Mouse (Mus musculus) T-helper 1 cell (primary cell): Measurements from ENCODE around the gene Fam171a1.
"Not testable (repeated sequence)": the region's sequence is repeated elsewhere in the genome, so short reads cannot be mapped to it uniquely, and the experiment has no call there.

ENCODE experiments used
- in situ Hi-C: fragments of 300-600 bp; cut with MboI, MseI; formaldehyde crosslinking; loops from one replicate; pipeline ENCODE4 v1.15.1; 2025; ENCODE audit warnings: high pct_unique_total_duplicates

Fam171a1 gene

DNA sequence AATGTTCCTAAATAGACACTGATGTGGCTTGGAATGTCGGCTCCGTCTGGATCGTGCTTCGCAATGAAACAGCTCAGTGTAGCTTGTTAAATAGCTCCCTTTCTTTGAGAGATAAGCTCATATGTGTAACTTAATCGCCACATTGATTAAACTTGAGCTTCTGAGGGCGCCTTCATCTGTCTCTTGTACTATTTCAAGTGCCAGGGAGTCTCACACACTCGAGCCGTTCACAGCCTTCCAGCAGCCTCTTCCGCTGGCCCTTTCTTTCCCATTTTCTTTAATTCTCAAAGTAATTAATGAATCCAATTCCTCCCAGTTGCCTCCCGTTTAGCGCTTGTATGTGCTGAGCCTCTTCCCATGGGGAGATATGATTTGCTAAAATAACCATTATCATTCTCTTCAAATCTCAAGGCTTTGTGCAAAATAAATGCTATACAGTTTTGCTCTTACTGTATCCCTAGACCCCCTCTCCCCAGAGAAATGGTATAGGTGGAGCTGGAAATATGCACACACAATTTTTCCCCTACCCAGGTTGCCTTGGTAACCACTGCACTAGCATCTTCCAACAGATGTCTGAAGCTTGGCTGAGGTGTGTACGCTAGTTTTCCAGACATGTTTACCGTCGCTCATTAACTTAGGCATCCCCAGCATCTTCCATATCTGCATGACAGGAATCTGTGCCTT lies 54.8 kb downstream of the Fam171a1 start:
- in situ Hi-C loops, result no loop called here

DNA sequence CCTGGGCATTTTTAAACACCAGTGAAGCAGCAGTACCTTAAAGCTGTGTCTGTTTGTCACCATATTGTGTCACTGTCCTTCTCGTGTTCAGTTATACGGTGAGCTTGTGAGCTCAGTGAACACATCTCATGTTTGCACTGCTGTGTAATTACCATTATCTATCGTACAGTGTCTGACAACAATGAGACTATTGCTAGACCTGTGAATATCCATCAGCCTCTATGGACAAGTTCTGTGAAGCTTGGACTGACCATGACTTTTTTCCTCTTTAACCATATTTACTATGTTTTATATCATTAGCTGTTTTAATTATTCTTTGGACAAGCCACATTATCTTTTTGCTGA lies 55.4 kb downstream of the Fam171a1 start:
- in situ Hi-C loops, result no loop called here

DNA sequence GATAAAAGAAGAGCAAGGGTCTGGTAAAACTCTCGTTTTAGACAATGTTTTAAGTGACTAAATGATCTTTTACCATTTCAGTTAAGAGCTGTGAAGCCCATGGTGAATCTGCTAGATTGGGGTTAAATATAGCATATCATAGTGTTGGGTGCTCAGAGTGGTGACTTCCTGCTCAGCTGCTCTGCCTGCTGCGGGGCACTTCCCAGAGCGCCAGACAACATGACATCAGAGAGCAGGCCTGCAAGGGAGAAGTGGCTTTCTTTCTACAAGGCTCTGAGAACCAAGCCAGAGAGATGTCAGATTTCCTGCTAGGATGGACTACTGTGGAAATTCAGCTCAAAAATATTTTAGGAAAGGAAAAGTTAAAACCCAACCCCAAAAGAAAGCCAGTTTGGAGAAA lies 57.8 kb downstream of the Fam171a1 start:
- in situ Hi-C loops, result no loop called here

DNA sequence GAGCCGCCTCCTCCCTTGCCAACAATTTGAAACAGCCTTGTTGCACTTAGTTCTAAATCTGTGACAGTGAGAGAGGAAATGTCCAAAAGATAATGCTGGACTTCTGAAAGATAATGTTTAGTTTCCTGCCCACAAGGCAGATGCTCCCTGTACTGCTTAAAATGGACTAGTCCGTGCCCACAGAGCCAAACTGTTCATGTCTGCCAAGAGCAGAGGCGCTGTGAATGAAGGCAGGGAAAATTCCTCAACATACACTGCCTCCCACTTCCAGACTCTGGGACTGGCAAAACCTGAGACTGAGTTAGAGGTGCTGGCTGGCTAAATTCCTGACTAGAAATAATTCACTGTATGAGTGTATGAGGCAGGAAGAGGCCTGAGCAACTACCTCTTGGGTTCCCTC lies 58.6 kb downstream of the Fam171a1 start:
- in situ Hi-C loops, result no loop called here

DNA sequence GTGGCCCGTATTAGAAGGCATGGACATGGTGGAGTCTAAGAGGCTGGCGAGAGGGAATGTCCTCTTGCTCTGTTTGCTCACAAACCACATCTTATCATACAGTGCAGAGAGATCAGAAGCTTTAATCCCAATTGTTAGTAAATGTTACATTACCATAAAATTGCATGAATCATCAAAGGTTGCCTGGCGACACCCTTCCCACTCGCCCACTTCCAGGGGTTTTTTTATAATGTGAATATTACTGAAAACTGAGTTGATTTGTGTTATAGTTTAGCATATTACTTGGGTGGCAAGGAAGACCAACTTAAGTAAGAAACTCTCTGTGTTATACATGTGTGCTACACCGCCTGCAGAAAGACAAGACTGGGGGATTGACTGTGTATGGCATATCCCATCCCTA lies 60.9 kb downstream of the Fam171a1 start:
- in situ Hi-C loops, result no loop called here

DNA sequence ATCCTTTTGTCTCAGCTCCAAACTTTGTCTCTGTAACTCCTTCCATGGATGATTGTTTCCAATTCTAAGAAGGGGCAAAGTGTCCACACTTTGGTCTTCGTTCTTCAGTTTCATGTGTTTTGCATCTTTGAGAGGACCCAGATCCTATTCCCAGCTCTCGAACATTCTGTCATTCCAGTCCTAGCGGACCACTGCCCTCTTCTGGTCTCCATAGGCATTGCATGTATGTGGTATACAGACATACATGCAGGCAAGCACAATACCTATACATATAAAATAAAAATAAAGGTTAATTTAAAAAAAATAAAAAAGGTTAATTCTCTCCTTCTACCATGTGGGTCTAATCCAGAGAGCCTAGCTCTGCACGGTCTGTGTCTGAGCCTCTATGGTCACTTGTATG lies 62.0 kb downstream of the Fam171a1 start:
- in situ Hi-C loops, result not testable (repeated sequence)

DNA sequence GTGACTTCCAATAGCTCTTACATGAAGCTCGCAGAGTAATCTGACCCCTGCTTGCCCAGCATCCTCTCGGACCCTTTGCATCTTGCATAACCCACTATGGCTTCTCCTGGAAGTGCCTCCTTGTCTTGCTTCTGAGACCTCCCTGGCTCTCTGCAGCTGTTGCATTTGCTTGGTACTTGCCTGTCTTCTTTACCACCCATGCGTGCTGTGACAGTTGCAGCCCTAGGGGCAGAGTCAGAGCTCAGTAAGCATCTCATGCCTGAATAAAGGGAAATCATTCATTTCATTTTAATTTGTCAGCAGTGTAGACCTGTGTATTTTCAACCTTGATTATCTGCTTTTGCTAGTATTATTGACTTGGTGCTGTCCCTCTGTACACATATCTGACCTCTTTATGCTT lies 62.7 kb downstream of the Fam171a1 start:
- in situ Hi-C loops, result no loop called here

DNA sequence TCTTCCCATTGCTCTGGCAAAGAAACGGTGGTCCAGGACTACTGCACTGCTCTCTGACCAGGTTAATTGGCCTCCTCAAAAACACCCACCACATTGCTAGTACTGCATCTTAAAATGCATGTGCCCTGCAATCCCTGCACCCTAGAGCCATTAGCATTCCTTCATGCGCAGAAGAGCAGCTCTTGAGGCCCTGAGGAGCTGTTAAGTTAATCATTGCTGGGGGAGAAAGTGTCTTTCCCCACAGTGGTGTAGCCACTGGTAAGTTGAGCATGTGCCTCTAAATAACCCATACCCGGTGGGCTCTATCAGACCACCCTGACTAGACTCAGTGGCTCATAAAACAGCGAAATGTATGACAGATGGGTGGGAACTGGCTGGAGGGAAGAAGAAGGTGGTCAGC lies 66.5 kb downstream of the Fam171a1 start:
- in situ Hi-C loops, result no loop called here

DNA sequence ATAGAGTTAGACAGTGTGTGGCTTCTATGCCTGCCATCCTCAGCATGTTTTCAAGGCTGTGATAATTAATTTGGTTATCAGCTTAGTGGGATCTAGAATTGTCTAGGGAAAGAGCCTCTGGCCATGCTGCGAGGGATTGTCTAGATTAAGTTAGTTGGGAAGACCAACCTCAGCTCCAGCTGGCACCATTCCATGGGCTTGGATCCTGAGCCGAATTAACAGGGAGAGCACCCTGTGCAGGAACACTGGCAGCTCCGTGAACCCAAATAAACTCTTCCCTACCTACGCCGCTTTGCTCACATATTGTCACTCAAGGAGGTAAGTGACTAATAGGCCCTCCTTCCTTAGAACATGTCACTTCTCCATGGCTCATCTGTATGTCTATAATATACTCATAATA lies 69.6 kb downstream of the Fam171a1 start:
- in situ Hi-C loops, result no loop called here

DNA sequence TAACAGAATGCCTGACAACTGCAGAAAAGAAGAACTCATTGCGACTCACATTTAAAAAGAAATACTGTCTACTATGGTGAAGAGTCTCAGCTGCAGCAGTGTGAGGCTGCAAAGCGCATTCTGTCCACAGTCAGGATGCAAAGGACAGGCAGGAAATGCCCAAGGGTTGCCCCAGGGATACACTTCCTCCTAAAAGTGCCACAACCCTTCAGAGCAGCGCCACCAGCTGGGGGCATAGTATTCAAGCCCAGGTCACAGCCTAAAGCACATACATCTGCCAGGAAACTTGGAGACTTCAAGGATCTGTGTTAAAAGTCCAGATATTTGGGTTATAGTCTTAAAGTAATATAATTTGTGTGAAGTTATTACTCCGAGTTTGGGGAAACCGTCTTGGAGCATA lies 71.3 kb downstream of the Fam171a1 start:
- in situ Hi-C loops, result no loop called here

DNA sequence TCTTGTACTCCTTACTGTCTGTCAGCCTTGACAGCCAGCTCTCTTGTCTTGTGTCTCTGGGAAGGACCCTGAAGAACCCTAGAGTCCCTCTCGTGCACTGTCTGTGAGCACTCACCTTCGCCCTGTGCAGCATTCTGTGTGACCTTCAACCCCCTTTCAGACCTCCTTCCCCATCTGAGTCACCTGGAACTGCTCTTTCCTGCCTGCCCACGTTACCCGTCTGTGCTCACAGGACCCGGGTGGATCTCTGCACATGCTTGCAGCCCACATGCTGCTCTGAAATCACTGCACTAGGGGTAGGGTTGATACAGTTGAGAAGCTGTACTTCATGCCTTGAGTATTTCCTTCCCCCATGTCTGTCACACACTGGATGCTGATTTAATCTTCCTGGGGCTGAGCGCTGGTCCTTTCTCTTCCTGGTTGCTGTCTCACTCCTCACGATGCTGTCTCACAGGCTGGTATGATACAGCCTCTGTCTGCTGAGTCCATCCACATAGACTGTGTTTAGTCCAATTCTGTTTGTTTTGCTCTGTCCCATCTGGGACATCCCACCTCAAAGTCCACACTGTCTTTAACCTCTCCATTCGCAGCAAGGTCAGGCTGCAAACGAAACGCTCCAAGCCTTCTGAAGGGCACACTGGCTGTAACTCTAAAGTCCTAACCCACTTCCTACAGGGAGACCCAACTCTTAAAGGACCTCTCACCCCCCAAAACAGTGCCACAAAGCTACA lies 74.9 kb downstream of the Fam171a1 start:
- in situ Hi-C loops, result no loop called here

DNA sequence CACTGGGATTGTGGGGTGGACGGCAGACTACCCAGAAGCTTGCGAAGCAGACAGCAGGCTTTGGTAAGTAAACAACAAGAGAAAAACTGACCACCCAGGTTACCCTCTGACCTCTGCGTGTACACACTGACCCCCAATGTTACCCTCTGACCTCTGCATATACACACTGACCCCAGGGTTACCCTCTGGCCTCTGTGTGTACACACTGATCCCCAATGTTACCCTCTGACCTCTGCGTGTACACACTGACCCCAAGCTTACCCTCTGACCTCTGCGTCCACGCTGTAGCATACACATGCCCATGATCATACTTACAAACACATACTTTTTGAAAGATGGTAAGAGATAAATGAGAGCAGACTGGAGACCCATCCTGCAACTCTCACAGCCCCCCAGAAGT lies 77.1 kb downstream of the Fam171a1 start:
- in situ Hi-C loops, result no loop called here

DNA sequence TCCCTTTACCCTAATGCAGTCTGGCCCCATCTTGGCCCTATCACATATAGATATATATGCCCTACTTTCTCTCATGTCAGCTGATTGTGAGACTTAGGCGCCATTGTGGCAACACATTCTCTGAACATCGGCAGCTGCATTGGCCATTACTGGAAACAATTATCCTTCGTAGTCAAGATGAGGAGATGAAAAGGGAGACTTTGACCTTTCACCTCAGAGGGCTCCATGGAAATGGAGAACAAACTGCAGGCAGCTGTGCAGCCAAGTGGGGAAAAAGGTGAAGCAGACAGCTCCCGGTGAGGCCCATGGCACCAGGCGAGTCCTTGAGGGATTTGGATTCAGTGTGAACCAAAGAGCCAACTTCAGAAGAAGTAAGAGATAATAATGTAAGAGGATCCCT lies 81.5 kb downstream of the Fam171a1 start:
- in situ Hi-C loops, result no loop called here

DNA sequence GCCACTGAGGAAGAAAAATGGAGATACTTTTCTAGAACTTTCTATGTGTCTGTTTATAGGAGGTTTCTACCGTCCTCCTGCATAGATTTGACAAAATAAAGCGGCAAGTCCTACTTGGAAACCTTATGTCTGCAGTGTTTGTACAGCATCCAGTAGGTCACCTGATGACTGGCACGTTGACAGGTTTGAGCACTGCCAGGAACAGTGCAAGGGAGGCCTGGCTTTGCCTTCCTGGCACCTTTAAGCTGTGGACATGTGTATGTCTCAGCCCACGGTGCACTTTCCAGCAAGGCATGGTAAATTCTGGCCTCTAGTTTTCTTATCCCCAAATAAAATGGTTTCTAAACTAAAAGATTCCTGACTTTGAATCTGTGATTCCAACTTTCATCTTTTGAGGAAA lies 86.4 kb downstream of the Fam171a1 start:
- in situ Hi-C loops, result no loop called here

DNA sequence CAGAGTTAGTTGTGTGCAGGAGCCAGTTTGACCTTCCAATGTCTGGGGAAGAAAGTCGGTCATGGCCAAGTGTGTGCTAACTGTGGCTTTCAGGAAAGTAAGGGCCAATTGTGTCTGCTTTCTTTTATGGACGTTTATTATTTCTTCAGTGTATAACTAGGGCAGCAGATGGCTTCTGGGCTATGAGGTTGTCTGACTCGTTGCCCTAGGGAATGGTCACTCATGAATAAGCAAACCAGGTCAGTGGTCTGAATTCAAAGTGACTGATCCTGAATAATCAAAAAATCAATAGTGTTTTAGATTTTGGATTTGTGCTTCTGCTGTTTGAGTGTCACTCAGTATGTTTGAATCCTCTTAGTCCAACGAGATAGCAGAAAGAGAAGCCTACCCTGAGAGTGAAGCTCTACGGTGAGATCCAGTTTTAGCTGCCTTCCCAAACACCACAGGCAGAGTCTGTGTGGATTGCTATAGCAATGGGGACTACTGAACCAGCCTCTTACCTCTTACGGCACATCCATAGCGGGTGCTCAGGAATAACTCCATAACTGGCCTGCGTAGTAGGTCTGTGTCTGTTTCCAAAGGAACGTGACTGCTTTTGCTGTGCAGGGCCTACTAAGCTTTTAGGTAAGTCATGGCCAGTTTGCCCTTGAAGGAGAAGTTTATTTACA lies 93.1 kb downstream of the Fam171a1 start:
- in situ Hi-C loops, result no loop called here

DNA sequence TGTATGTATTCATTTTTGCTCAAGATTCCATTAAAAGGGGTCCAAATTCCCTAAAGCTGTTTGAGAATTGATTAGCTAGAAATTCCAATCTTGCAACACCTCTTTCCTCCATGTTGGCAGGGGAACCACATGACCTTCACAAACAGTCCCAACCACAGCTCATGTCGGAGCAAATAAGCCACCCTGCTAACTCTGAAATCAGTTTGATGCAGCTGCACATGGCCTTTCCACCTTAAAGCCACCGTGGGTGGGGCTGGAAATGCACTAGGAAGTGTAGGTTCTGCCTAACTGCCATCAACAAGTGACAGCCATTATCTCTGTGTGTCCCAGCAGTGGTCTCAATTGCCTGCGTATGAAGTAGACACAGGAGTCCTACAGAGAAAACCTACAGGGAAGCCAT lies 101.5 kb downstream of the Fam171a1 start:
- in situ Hi-C loops, result no loop called here

DNA sequence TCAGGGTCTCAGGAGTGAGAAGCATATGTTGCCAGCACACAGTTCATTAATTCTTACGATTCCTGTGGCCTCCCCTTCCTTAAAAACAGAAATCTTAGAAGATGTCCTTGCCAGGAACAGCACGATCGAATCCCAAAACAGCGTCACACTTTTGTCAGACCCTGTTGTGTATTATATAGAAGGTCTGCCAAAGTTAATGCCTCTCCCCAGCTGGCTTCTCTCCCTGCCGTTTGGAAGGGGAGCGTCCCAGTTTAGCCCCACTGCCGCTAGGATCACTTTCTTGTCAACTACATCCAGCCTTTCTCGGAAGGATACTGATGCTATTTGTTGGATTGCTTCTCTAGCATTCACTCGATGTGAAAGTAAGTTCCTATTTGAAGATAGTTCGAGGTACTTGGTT lies 102.6 kb downstream of the Fam171a1 start:
- in situ Hi-C loops, result no loop called here

DNA sequence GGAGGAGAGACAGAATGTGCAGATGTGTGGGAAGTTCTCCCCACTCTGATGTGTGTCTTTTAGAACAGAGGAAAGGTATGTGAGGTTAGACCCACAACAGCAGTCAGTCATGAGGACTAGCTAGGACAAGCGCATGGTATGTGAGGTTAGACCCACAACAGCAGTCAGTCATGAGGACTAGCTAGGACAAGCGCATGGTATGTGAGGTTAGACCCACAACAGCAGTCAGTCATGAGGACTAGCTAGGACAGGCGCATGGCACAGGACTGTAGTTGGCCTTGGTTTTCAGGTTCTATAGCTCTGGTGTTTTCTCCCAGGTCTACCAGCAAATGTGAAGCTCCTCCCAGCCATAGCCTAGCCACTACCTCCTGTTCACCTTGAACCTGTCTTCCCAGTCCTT lies 103.6 kb downstream of the Fam171a1 start:
- in situ Hi-C loops, result not testable (repeated sequence)

DNA sequence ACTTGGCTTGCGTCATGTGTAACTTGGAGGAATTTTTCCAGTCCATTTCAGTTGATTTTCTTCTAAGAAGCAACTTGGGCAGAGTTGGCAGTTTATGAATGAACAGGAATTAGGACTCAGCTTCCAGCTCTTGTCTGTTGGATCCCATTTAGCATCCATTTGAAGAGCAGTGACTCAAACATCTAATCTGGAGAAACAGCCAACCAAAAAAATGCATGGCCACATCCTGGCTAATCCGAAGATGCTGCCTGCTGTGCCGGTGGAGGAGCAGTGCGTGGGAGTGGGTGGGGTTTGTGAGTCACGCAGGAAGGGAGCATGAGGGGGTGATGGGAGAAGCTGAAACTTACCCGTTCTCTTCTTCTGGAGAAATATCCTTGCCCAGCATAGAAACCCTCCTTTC lies 104.2 kb downstream of the Fam171a1 start:
- in situ Hi-C loops, result no loop called here

DNA sequence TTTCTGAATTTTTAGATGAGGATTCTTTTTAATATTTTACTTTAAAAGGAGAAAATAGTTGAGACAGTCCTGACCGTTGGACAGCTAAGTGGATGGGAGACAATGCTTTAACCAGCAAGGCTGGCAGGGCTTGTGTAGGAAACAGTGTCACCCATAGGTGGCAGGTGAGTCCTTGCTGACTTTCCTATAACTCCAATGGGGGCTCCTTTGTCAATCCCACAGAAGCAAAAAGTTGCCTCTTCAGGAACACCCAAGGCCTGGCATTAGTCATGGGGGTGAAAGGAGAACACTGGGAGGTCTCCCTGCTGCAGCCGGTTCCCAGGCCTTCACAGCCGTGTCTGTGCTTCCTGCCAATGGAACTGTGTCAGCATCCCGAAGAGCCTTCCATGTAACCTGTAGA lies 114.5 kb downstream of the Fam171a1 start:
- in situ Hi-C loops, result loop anchor here (10.0 to 25.0 kb wide), 2 partner anchors 94 to 1459 kb away; no protein-coding TSS in a partner anchor

DNA sequence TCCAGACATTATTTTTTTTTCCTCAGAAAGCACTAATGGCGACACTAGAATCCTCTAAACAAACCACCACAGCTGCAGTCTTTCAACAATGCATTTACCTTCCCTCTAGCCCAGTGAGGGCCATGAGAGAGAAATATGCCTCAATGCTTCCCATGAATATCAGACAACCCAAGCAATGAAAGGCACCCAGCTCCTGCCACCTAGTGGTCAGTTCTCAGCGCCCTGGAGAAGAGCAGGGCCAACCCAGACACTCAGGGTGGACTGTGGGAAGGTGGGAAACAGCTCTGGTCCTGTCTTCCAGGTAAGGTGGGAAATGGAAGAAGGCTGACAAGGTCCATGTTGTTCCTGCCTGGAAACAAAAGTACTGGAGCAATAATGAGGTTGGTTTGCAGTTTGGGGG lies 115.0 kb downstream of the Fam171a1 start:
- in situ Hi-C loops, result loop anchor here (10.0 to 25.0 kb wide), 2 partner anchors 94 to 1458 kb away; no protein-coding TSS in a partner anchor

DNA sequence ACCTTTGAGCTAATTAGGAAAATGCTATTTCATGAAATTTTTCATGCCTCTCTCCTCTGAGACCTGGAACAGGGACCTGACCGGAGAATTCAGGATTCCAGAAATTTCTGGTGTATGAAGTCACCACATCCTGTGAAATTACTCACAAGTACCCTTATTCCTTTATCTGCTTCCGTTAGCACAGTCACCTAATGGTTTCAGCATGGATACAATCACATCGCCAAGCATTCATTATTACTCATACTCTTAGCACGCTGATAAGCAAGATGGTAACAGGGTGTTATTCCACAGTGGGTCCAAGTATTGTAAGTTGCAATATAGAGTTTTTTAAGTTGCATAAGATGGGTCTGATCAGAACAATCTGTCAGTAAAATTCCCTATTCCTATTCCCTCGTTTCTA lies 125.2 kb downstream of the Fam171a1 start:
- in situ Hi-C loops, result loop anchor here (25.0 kb wide), 1 partner anchor 1448 kb away; no protein-coding TSS in a partner anchor

DNA sequence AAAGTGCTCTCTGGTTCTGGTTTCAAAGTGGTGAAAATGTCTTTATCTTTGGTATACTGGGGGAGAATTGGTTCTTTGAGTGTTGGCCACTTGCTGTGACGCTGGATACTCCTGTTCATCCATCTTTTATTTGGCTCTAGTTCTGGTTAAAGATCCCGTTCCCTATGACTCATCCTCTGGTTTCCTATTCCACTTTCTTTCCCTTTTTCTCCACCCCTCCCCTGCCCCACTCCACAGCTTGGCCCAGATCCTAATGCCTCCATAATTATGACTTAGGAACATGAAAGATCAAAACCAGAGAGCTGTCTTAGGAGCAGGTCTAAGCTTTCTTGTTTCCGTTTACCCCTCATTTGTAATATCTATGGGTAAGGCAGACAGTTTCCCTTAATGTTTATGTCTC lies 130.2 kb downstream of the Fam171a1 start:
- in situ Hi-C loops, result loop anchor here (25.0 kb wide), 1 partner anchor 1443 kb away; no protein-coding TSS in a partner anchor
